Mouse (Mus musculus) myocyte (in vitro differentiated cells): ENCODE results near the gene Ttc14. TPM values are rescaled to one million over a fixed set of nuclear protein-coding genes. Genes with fewer than 3 reads are reported as not detected.

ENCODE experiments used
- H3K27me3 ChIP-seq: one replicate; pipeline ENCODE4 v1.6.1; 2011; ENCODE audit not compliant: control insufficient read depth, insufficient read depth, insufficient read length
- H3K36me3 ChIP-seq: one replicate; pipeline ENCODE4 v1.6.1; 2011; ENCODE audit not compliant: control insufficient read depth, insufficient read depth
- H3K4me2 ChIP-seq: one replicate; pipeline ENCODE4 v1.6.1; 2011; ENCODE audit warnings: low read depth, control low read depth
- H3K4me3 ChIP-seq: one replicate; pipeline ENCODE4 v1.5.1; 2011; ENCODE audit warnings: mild to moderate bottlenecking, control low read depth, moderate library complexity
- H3K79me2 ChIP-seq: one replicate; pipeline ENCODE4 v1.6.1; 2011; ENCODE audit not compliant: control insufficient read depth, insufficient read depth
- H3ac ChIP-seq: one replicate; pipeline ENCODE4 v1.6.1; 2011; ENCODE audit not compliant: control insufficient read depth, insufficient read length
- CEBPB ChIP-seq: IDR thresholded peaks from 2 replicates; pipeline ENCODE4 v1.6.1; 2011; ENCODE audit warnings: mild to moderate bottlenecking, moderate library complexity; ENCODE audit not compliant: poor library complexity, insufficient read depth, severe bottlenecking
- E2F4 ChIP-seq: IDR thresholded peaks from one replicate; pipeline ENCODE4 v1.6.1; 2011; ENCODE audit warnings: mild to moderate bottlenecking, control low read depth, moderate library complexity; ENCODE audit not compliant: insufficient read depth
- MAX ChIP-seq: IDR thresholded peaks from one replicate; pipeline ENCODE4 v1.6.1; 2011; ENCODE audit warnings: low read depth, mild to moderate bottlenecking, control low read depth
- MYOD1 ChIP-seq, 3 experiments: IDR thresholded peaks; one replicate each; pipeline ENCODE4 v1.6.1; 2011; ENCODE audit warnings: control low read depth in 2 of 3, low read depth in 2 of 3, mild to moderate bottlenecking in 2 of 3, moderate library complexity in 1 of 3; ENCODE audit not compliant: insufficient read length in 2 of 3, control insufficient read depth in 1 of 3
- MYOG ChIP-seq, 3 experiments: IDR thresholded peaks; one replicate each; pipeline ENCODE4 v1.6.1; 2011; ENCODE audit warnings: control low read depth in 2 of 3, low read depth in 2 of 3, mild to moderate bottlenecking in 2 of 3; ENCODE audit not compliant: insufficient read length in 2 of 3, control insufficient read depth in 1 of 3, insufficient read depth in 1 of 3
- POLR2A ChIP-seq: IDR thresholded peaks from one replicate; pipeline ENCODE4 v1.6.1; 2011; ENCODE audit warnings: low read depth, mild to moderate bottlenecking, control low read depth, moderate library complexity; ENCODE audit not compliant: insufficient read length
- POLR2AphosphoS2 ChIP-seq: IDR thresholded peaks from one replicate; pipeline ENCODE4 v1.6.1; 2011; ENCODE audit warnings: low read depth, control low read depth; ENCODE audit not compliant: insufficient read length
- REST ChIP-seq: IDR thresholded peaks from one replicate; pipeline ENCODE4 v1.6.1; 2011; ENCODE audit warnings: mild to moderate bottlenecking, control low read depth, moderate library complexity; ENCODE audit not compliant: insufficient read depth, insufficient read length
- SRF ChIP-seq: IDR thresholded peaks from one replicate; pipeline ENCODE4 v1.6.1; 2011; ENCODE audit warnings: low read depth; ENCODE audit not compliant: control insufficient read depth, insufficient read length
- TCF12 ChIP-seq: IDR thresholded peaks from one replicate; pipeline ENCODE4 v1.6.1; 2011; ENCODE audit warnings: mild to moderate bottlenecking, control low read depth; ENCODE audit not compliant: poor library complexity, insufficient read depth, severe bottlenecking
- TCF3 ChIP-seq: IDR thresholded peaks from one replicate; pipeline ENCODE4 v1.6.1; 2011; ENCODE audit warnings: low read depth, control low read depth; ENCODE audit not compliant: insufficient read length
- USF1 ChIP-seq: IDR thresholded peaks from one replicate; pipeline ENCODE4 v1.6.1; 2011; ENCODE audit warnings: low read depth, mild to moderate bottlenecking, control low read depth, moderate library complexity
- polyA plus RNA-seq: library from polyadenylated mRNA; unstranded; fragments of >200 nt; fragmentation: generic; extraction: Trizol; gene quantifications from one replicate; pipeline ENCODE4 v1.2.1, GENCODE M21; 2012; ENCODE audit warnings: missing spikeins

The Ttc14 gene
- polyA plus RNA-seq, 1 experiment: 3.2 TPM

GRCm38 (mm10) chr3:33846639-33847038 is 47.0 kb downstream of the Ttc14 start:
- H3K36me3 ChIP-seq: no peaks in the 10 kb centered on the region
- H3K27me3 ChIP-seq: no peaks in the 10 kb centered on the region
- no peak overlapping the region for H3K4me2 ChIP-seq
- no peaks in the 10 kb centered on the region for H3K79me2 ChIP-seq
- no peak overlapping the region for H3K4me3 ChIP-seq
- no peak overlapping the region for H3ac ChIP-seq
- TF ChIP-seq E2F4: no peak
- no peak for TF ChIP-seq TCF3
- no peak for TF ChIP-seq REST
- no peak for TF ChIP-seq POLR2A
- no peak for TF ChIP-seq CEBPB

DNA sequence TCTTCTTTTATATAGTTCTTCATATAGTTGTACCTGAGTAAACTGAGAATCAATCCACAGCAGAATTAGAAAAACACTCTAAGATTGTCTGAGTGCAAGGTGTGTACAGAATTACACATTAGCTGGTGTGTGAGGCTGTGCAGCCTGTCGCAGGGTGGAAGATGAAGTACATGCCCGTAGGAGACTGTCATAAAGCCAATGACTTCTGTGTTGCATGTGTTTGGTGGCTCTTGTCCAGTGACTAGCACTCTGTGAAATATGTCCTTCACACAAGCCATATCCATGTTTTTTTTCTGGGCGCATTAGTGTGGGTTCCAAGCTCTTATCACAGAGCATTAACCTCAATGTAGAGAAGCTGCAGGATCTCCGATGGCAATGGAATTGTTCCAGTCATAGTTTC is 51.2 kb downstream of the Ttc14 start:
- no peaks in the 10 kb centered on the region for H3K79me2 ChIP-seq
- H3K4me3 ChIP-seq: no peak overlapping the region
- H3K27me3 ChIP-seq: no peaks in the 10 kb centered on the region
- H3K4me2 ChIP-seq: no peak overlapping the region
- H3K36me3 ChIP-seq: no peaks in the 10 kb centered on the region
- TF ChIP-seq MYOD1 (IDR thresholded peaks at IDR 0.05; ENCODE audit: control insufficient read depth in 1 of 3, insufficient read length in 2 of 3, low read depth in 2 of 3): no peak
- no peak for TF ChIP-seq E2F4
- TF ChIP-seq TCF12: no peak
- no peak overlapping the region for H3ac ChIP-seq

DNA sequence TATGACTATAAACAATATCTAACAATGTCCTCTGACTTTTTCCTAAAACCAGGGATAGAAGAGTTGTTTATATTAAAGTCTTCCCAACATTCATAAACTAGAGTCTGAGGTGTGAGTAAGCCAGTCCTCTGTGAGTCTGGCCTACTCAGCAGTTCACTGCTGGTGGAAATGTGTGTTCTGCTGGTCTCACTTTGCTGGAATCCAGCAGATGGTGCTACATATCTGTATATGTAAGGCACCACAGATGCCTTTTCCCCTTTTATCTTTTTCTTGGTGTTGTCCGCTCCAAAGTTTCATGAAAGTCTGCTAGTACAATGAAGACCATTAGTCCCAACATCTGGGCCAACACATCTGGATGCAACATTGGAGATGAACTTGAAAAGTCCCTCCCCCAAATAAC is 53.4 kb downstream of the Ttc14 start:
- TF ChIP-seq TCF3 (no peak), POLR2AphosphoS2 (no peak)
- Histone ChIP-seq H3K79me2 (no peaks in the 10 kb centered on the region), H3K4me3 (no peak overlapping the region), H3K36me3 (no peaks in the 10 kb centered on the region), H3K27me3 (no peaks in the 10 kb centered on the region), H3ac (no peak overlapping the region), H3K4me2 (no peak overlapping the region)

GRCm38 (mm10) chr3:33858939-33859338 is 59.3 kb downstream of the Ttc14 start:
- H3K79me2 ChIP-seq: no peaks in the 10 kb centered on the region
- H3K4me2 ChIP-seq: no peak overlapping the region
- H3ac ChIP-seq: no peak overlapping the region
- TF ChIP-seq MAX (no peak), MYOD1 (IDR thresholded peaks at IDR 0.05; ENCODE audit: control insufficient read depth in 1 of 3, insufficient read length in 2 of 3, low read depth in 2 of 3) (no peak), POLR2A (no peak), USF1 (no peak), TCF12 (no peak), SRF (no peak), REST (no peak), E2F4 (no peak), MYOG (IDR thresholded peaks at IDR 0.05; ENCODE audit: control insufficient read depth in 1 of 3, insufficient read depth in 1 of 3, insufficient read length in 2 of 3, low read depth in 2 of 3) (no peak), POLR2AphosphoS2 (no peak), CEBPB (no peak), TCF3 (no peak)
- no peaks in the 10 kb centered on the region for H3K27me3 ChIP-seq
- no peak overlapping the region for H3K4me3 ChIP-seq
- H3K36me3 ChIP-seq: no peaks in the 10 kb centered on the region

GRCm38 (mm10) chr3:33864000-33864540 is 64.4 kb downstream of the Ttc14 start:
- Histone ChIP-seq H3K4me2 (no peak overlapping the region), H3K79me2 (no peaks in the 10 kb centered on the region), H3ac (no peak overlapping the region)

More at GRCm38 (mm10) chr3:33864000-33864540, 64.4 kb downstream of the Ttc14 start:
- no peaks in the 10 kb centered on the region for H3K27me3 ChIP-seq
- no peak for TF ChIP-seq SRF
- TF ChIP-seq E2F4: no peak
- no peak for TF ChIP-seq REST
- no peak for TF ChIP-seq TCF3
- no peak for TF ChIP-seq CEBPB
- TF ChIP-seq MYOD1 (IDR thresholded peaks at IDR 0.05; ENCODE audit: control insufficient read depth in 1 of 3, insufficient read length in 2 of 3, low read depth in 2 of 3): no peak
- no peaks in the 10 kb centered on the region for H3K36me3 ChIP-seq
- no peak overlapping the region for H3K4me3 ChIP-seq

Other genes starting within 250 kb of the Ttc14 start
- 0.20 TPM for gene Ccdc39, start 44.5 kb downstream of the Ttc14 start, polyA plus RNA-seq
- 63.2 TPM for gene Fxr1, start 220.1 kb downstream of the Ttc14 start, polyA plus RNA-seq